Comparison of ENCODE assay signal across 9 mouse cellular contexts in the genomic region with DNA sequence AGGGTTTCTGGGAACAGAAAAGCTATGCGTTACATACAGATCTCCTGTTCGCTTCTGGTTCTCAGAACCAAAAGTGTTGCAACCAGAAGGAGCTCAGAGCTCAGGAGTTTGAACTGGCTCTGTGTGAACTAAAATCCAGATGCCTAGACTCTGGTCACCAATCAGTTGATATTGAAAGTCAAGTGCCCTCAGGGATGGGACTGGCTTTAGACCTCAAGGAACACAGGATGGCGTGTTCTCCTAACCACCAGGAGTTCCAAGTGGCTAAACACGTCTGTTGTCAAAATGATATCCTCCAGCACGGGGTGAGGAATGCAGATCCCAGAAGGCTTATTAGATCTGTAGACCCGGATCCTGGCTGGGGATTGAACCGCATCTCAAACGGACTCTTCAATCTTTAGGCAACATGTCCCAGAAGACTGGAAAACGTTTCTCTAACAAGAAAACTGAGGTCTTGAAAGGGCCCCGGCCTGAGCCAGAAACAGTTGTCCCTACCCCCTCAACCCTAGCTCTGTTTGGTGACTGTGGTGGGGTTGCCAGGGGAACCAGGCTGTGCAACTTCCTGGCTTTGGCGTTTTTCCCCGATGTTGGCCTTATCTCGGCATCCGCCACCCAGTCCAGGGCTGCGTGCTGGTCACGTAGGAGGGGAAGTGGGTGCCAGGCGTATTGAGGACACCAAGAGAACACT. TPM values are rescaled to one million over a fixed set of nuclear protein-coding genes. Genes with fewer than 3 reads are reported as not detected.
DNase-seq lines count a peak whose midpoint lies in the region; ATAC-seq and TF ChIP-seq lines count a peak whose summit lies in the region.
"Had no signal": no experiment of that assay in that cellular context is flagged by ENCODE, and none has a peak within 500 bp of the region (broad histone marks: within the 10 kb centered on the region; RNA-seq: fewer than 3 reads in every experiment).

No protein-coding gene starts in this region.

- WGBS in neural tube, embryonic 14.5 days, result 79% methylated on average over 17 of the region's 17 CpGs
- 76% methylated on average over 17 of the region's 17 CpGs for WGBS in midbrain, embryonic 15.5 days

- H3K36me3 ChIP-seq in neural tube, embryonic 14.5 days (ENCODE audit: control insufficient read depth, insufficient read depth, low read length), result no peaks in the 10 kb centered on the region
- H3K36me3 ChIP-seq in midbrain, embryonic 15.5 days (replicated peaks), result no peaks in the 10 kb centered on the region
- H3K36me3 ChIP-seq: midbrain, embryonic 12.5 days had no signal

- no peaks in the 10 kb centered on the region for H3K9me3 ChIP-seq in neural tube, embryonic 14.5 days (ENCODE audit: control insufficient read depth, low read length)
- no peaks in the 10 kb centered on the region for H3K9me3 ChIP-seq in midbrain, embryonic 15.5 days
- H3K9me3 ChIP-seq: midbrain, embryonic 12.5 days had no signal

- TF ChIP-seq CTCF in bone marrow macrophage, adult 2 months (IDR thresholded peaks at IDR 0.05; ENCODE audit: low read depth, low read length), result no peak

- peaks cover 30% of the 10 kb centered on the region for H3K4me1 ChIP-seq in bone marrow macrophage, adult 2 months (ENCODE audit: control insufficient read depth, insufficient read depth, low read length)
- H3K4me1 ChIP-seq in neural tube, embryonic 14.5 days (ENCODE audit: control insufficient read depth, insufficient read depth, low read length), result no peaks in the 10 kb centered on the region; the same call in 1 of the 2 replicates
- H3K4me1 ChIP-seq in midbrain, embryonic 15.5 days, result no peaks in the 10 kb centered on the region

- peak overlapping the region; percentile 44 for H3K4me3 ChIP-seq in bone marrow macrophage, adult 2 months (ENCODE audit: insufficient read depth, low read length)
- H3K4me3 ChIP-seq in neural tube, embryonic 14.5 days (ENCODE audit: low read depth, low read length), result no peak overlapping the region
- H3K4me3 ChIP-seq in midbrain, embryonic 15.5 days, result no peak overlapping the region
- H3K4me3 ChIP-seq: midbrain, embryonic 12.5 days had no signal

- no peaks in the 10 kb centered on the region for H3K27me3 ChIP-seq in neural tube, embryonic 14.5 days (ENCODE audit: control insufficient read depth, insufficient read depth, low read length)
- H3K27me3 ChIP-seq in midbrain, embryonic 15.5 days (replicated peaks), result no peaks in the 10 kb centered on the region
- H3K27me3 ChIP-seq: midbrain, embryonic 12.5 days had no signal

- no peak overlapping the region for H3K9ac ChIP-seq in neural tube, embryonic 14.5 days (replicated peaks; ENCODE audit: low read depth, low read length)
- no peak overlapping the region for H3K9ac ChIP-seq in midbrain, embryonic 15.5 days
- H3K9ac ChIP-seq: midbrain, embryonic 12.5 days had no signal

- peak; percentile 67 for DNase-seq in layer of hippocampus, adult 11-12 months (ENCODE audit: low spot score)
- no peak for DNase-seq in layer of hippocampus, adult 9-10 months (ENCODE audit: low spot score)
- DNase-seq in heart, postnatal 25 days (ENCODE audit: low spot score), result peak; percentile 84
- peak; percentile 61 for DNase-seq in liver
- no peak for DNase-seq in urinary bladder, postnatal 25 days (ENCODE audit: low spot score)

- no peak overlapping the region for H3K4me2 ChIP-seq in neural tube, embryonic 14.5 days (ENCODE audit: low read depth, low read length)
- no peak overlapping the region for H3K4me2 ChIP-seq in midbrain, embryonic 15.5 days

- H3K27ac ChIP-seq in bone marrow macrophage, adult 2 months (ENCODE audit: insufficient read depth, low read depth, low read length), result peak overlapping the region; percentile 83
- no peak overlapping the region for H3K27ac ChIP-seq in neural tube, embryonic 14.5 days (ENCODE audit: low read depth, low read length)
- no peak overlapping the region for H3K27ac ChIP-seq in midbrain, embryonic 15.5 days
- H3K27ac ChIP-seq: midbrain, embryonic 12.5 days had no signal

- intact Hi-C loops in heart, postnatal 25 days (cut with DNase I), result no loop called here

- ATAC-seq in neural tube, embryonic 14.5 days (ENCODE audit: low read depth), result peak; percentile 32; the same call in 1 of the 2 replicates
- ATAC-seq in midbrain, embryonic 15.5 days (replicated peaks), result no peak

- no peak for TF ChIP-seq POLR2A in bone marrow macrophage, adult 2 months (IDR thresholded peaks at IDR 0.05; ENCODE audit: borderline replicate concordance, low read depth, low read length)

RNA-seq across cellular contexts. Expression of a gene that starts 6.9 kb away (rescaled TPM):
- polyA plus RNA-seq in bone marrow macrophage, adult 2 months (2012; ENCODE audit: insufficient read depth, insufficient read length, missing spikeins), result 0.87 and 1.2 TPM in 2 replicates
- total RNA-seq in heart, postnatal 25 days (2021), result under 1 TPM; 0.34 to 0.39 TPM
- polyA plus RNA-seq in neural tube, embryonic 14.5 days (2014; fragmentation: Nextera tagmentation; extraction: Ambion mirVana), result 3.1 and 3.5 TPM in 2 replicates
- 3.7 and 4.2 TPM in 2 replicates for polyA plus RNA-seq in midbrain, embryonic 15.5 days (2015; fragmentation: Nextera tagmentation; extraction: Ambion mirVana)

RNA-seq across cellular contexts. Expression of a gene that starts 13.8 kb away (rescaled TPM):
- polyA plus RNA-seq in bone marrow macrophage, adult 2 months (2012; ENCODE audit: insufficient read depth, insufficient read length, missing spikeins), result 316 and 321 TPM in 2 replicates
- total RNA-seq in heart, postnatal 25 days (2021), result 10 to 100 TPM; 75.4 to 87.9 TPM
- polyA plus RNA-seq in neural tube, embryonic 14.5 days (2014; fragmentation: Nextera tagmentation; extraction: Ambion mirVana), result 56.9 and 107 TPM in 2 replicates
- polyA plus RNA-seq in midbrain, embryonic 15.5 days (2015; fragmentation: Nextera tagmentation; extraction: Ambion mirVana), result 57.2 and 58.7 TPM in 2 replicates

RNA-seq across cellular contexts. Expression of a gene that starts 32.1 kb away (rescaled TPM):
- 6.3 and 7.6 TPM in 2 replicates for polyA plus RNA-seq in bone marrow macrophage, adult 2 months (2012; ENCODE audit: insufficient read depth, insufficient read length, missing spikeins)
- total RNA-seq in heart, postnatal 25 days (2021), result under 1 TPM; 0.25 to 0.55 TPM
- polyA plus RNA-seq in neural tube, embryonic 14.5 days (2014; fragmentation: Nextera tagmentation; extraction: Ambion mirVana), result 29.6 and 32.4 TPM in 2 replicates
- polyA plus RNA-seq in midbrain, embryonic 15.5 days (2015; fragmentation: Nextera tagmentation; extraction: Ambion mirVana), result 80.6 and 83.2 TPM in 2 replicates

RNA-seq across cellular contexts. Expression of a gene that starts 38.5 kb away (rescaled TPM):
- 90.6 and 98.9 TPM in 2 replicates for polyA plus RNA-seq in bone marrow macrophage, adult 2 months (2012; ENCODE audit: insufficient read depth, insufficient read length, missing spikeins)
- total RNA-seq in heart, postnatal 25 days (2021), result 1 to 10 TPM; 1.3 TPM
- 0.21 and 0.31 TPM in 2 replicates for polyA plus RNA-seq in neural tube, embryonic 14.5 days (2014; fragmentation: Nextera tagmentation; extraction: Ambion mirVana)
- 0.13 and 0.47 TPM in 2 replicates for polyA plus RNA-seq in midbrain, embryonic 15.5 days (2015; fragmentation: Nextera tagmentation; extraction: Ambion mirVana)

RNA-seq across cellular contexts. Expression of a gene that starts 42.1 kb away (rescaled TPM):
- polyA plus RNA-seq in bone marrow macrophage, adult 2 months (2012; ENCODE audit: insufficient read depth, insufficient read length, missing spikeins), result not detected in 2 replicates
- not detected for total RNA-seq in heart, postnatal 25 days (2021)
- 1.4 and 1.5 TPM in 2 replicates for polyA plus RNA-seq in neural tube, embryonic 14.5 days (2014; fragmentation: Nextera tagmentation; extraction: Ambion mirVana)
- 0.32 and 0.37 TPM in 2 replicates for polyA plus RNA-seq in midbrain, embryonic 15.5 days (2015; fragmentation: Nextera tagmentation; extraction: Ambion mirVana)

Comparison
In these comparisons a context has a peak if more than half of its experiments do, and no peak if none do; other contexts are left out.
1. DNase-seq: peak in layer of hippocampus, adult 11-12 months (single experiment), heart, postnatal 25 days (single experiment) and liver (single experiment); none in layer of hippocampus, adult 9-10 months (single experiment) and urinary bladder, postnatal 25 days (single experiment).